Mouse (Mus musculus) urinary bladder, adult 2 months (tissue): ENCODE results near the gene Hnrnpr. TPM values are rescaled to one million over a fixed set of nuclear protein-coding genes. Genes with fewer than 3 reads are reported as not detected.

Experiments
- DNase-seq: peaks from one replicate; pipeline ENCODE4 v3.0.0; 2022; ENCODE audit warnings: low spot score
- polyA plus RNA-seq: library from polyadenylated mRNA; depleted of rRNA; stranded (reverse); fragments of >200 nt; gene quantifications from 2 replicates; pipeline ENCODE4 v1.2.3, GENCODE M21; 2012

Gene Hnrnpr
- polyA plus RNA-seq, 1 experiment, result 58.3 TPM

DNA sequence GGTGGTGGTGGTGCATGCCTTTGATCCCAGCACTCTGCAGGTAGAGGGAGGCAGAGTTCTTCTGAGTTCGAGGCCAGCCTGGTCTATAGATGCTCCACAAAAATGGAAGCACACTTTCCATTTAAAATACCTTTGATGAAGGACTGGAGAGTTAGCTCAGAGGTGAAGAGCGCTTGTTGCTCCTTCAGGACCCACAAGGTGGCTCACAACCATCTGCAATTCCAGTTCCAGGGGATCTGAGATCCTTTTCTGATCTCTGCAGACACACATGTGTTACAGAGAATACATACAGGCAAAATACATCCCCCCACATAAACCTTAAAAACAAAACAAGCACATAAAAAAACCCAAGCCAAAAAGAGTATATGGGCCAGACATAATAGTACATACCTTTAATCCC lies 2.4 kb upstream of the Hnrnpr start:
- DNase-seq, result no peak

GRCm38 (mm10) chr4:136309780-136310179 lies 962 bp upstream of the Hnrnpr start:
- no peak for DNase-seq

GRCm38 (mm10) chr4:136311042-136311999 lies 579 bp downstream of the Hnrnpr start:
- DNase-seq, result peak; percentile 72

DNA sequence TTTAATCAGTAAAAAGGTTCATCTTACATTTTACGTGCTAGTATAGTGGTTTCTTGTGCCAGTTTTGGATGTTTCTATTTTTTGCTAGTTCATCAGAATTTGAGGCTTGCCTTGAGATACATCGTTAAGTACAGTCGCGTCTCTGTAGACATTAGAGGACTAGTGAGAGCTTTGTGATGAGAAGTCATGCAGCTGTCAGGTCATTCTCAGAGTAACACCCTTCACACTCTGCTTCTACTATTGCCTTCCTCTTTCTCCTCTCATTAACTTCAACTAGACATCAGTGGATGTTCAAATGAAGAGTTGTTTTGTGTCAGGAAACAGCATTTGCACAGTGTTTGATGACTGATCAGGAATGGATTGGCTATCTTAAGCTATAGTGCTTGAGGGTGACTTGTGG lies 1.9 kb downstream of the Hnrnpr start:
- DNase-seq, result no peak

DNA sequence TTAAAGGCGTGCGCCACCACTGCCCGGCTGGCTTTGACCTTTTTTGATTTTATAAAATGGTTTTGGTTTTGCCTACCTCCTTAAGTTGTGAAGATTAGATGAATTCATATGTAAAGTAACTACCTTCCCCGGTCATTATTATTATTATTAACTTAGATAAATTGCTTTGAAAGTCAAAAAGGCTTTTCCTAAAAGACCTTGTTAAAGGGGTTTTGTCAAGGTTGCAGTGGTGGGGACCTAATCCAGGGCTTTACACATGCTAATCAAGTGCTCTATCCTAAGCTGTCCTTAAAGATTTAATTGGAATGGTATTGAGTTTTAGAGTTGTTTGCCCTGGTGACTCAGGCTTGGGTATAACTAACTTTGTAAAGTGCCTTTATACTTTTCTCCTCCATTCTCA lies 6.9 kb downstream of the Hnrnpr start:
- DNase-seq, result no peak

DNA sequence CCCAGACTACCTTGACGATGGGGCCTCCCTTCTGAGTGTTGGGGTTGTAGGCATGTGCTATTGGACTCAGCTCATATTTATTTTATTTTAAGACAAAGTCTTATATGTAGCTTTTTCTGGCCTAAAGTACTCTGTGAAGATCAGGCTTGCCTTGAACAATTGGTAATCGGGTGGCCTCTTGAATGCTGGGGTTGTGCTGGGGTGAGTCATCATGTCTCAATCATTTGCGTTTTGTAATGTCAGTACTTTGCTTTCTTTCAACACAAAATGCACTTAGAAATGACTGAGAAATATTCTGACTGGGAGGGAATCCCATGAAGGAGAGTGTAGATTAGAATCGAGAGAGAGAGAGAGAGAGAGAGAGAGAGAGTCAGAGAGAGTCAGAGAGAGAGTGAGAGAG lies 9.3 kb downstream of the Hnrnpr start:
- DNase-seq, result no peak

GRCm38 (mm10) chr4:136324226-136324625 lies 13.5 kb downstream of the Hnrnpr start:
- no peak for DNase-seq

- no peak for DNase-seq
Observed at GRCm38 (mm10) chr4:136327238-136327637, 16.5 kb downstream of the Hnrnpr start.

DNA sequence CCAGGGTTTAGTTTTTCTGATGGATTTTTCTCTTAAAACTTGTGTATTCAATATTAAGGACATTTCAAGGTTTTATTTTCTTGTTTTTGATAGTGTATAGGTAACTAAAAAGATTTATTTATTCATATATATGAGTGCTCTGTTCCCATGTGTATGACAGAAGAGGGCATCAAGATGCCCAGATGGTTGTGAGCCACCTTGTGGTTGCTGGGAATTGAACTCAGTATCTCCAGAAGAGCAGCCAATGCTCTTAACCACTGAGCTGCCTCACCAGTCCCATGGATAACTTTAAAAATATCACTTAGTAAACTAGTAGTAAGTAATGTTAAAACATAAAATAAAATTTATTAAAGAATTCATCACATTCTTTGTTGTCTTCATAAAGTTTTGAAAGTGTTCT lies 17.4 kb downstream of the Hnrnpr start:
- DNase-seq, result no peak

GRCm38 (mm10) chr4:136331709-136332108 lies 21.0 kb downstream of the Hnrnpr start:
- no peak for DNase-seq

DNA sequence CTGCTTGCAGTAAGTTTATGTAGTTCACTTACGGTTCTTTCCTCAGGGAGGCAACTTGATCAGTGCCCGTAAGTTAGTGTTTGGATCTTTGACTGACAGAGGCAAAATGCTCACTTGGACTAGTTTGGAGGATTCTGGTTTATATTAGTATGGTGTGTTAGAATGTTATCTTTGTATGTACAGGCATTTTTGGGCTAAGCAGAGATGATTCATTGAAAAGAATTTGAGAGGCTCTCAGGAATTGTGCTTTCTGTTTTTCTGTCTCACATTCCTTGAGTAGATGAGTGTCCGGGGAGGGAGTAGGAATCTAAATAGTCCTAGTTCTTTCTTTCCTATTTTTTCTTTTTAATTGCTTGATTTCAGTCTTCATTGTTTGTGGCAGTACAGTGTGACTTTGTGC lies 22.4 kb downstream of the Hnrnpr start:
- no peak for DNase-seq

GRCm38 (mm10) chr4:136335065-136335464 lies 24.3 kb downstream of the Hnrnpr start:
- DNase-seq, result no peak

DNA sequence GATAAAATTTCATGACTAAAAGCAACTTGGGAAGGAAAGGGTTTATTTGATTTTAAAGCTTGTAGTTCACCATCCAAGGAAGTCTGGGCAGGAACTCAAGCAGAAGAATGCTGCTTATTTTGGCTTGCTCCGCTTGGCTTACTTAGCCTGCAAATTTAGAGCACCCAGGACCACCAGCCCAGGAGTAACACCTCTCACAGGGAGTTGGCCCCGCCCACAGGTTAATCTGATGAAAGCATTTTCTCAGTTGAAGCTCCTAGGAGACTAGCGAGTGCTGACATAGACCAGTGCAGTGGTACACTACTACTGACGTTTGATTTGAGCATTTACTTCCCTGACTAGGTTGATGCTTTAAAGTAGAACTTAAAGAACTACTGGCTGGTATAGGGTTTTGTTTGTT lies 26.4 kb downstream of the Hnrnpr start:
- DNase-seq, result no peak

GRCm38 (mm10) chr4:136349616-136350015 lies 38.9 kb downstream of the Hnrnpr start:
- no peak for DNase-seq

GRCm38 (mm10) chr4:136357026-136357425 lies 46.3 kb downstream of the Hnrnpr start:
- no peak for DNase-seq

GRCm38 (mm10) chr4:136357429-136357828 lies 46.7 kb downstream of the Hnrnpr start:
- no peak for DNase-seq

- no peak for DNase-seq
Observed at GRCm38 (mm10) chr4:136367856-136368255, 57.1 kb downstream of the Hnrnpr start.

DNA sequence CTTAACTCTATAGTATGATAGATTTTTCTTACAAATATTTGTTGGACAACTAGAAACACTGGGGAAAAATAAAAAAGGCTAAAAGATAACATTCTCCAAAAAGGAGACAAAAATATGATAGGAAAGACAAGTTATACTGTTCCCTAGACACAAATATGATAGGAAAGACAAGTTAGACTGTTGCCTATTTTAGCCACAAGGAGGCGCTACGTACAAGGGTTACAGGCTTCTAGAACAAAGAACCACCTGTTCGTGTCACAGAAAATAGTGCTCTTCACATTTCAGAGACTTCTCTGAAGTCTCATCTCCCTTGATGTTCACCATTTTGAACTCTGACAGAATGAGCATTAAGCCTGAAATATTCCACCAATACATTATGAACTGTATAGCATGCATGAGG lies 59.0 kb downstream of the Hnrnpr start:
- no peak for DNase-seq

- DNase-seq, result no peak
Observed at GRCm38 (mm10) chr4:136373494-136374181, 62.9 kb downstream of the Hnrnpr start.

DNA sequence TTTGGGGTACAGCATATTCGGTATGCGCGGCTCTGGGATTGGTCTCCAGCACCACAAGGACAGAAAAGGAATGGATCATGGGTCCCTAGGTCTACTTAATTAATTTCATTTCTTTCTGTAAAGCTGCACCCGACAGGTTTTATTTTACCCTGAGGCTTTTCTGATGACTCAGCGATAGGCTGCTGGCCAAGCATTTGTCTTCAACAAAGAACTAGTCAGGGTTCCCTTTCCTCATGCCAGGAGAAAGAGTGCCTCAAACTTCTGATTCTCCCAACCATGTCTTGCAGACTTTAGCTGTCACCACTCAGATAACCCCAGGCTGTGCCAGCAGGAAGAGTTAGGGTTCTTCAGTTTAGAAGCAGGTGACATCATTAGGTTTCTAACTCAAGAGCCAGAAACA lies 66.3 kb downstream of the Hnrnpr start:
- no peak for DNase-seq

DNA sequence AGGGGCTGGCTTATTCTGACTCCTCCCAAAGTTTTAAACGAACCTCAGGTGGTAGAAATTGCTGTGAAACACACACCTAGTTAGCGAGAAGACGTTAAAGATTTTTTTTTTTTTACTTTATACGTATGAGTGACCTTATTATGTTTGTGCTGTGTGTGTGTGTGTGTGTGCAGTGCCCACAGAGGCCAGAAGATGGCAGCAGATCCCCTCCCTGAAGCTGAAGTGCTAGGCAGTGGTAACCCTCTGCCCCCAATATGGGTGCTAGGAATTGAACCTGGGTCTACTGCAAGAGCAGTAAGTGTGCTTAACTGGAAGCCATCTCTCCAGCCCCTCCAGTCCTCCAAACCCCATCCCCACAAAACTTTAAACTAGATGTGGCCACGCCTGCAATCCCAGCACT lies 72.3 kb downstream of the Hnrnpr start:
- no peak for DNase-seq

DNA sequence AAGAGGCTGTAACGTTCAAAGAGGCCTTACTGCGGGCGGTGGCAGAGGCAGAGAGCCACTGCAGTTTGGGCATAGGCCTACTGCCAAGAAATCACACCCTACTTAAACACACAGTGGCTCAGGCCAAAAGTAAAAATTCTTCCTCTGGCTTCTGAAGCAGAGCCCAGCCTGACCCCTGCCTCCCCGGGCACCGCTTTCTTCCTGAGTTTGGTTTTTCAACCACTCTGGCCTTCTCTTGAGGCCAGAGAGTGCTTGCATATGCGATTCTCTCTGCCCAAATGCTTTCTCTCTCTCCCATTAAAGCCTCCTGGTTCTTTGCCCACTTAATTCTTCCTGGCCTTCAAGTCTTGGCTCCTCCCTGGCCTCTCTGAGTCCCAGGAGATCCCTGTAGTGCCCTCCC lies 73.1 kb downstream of the Hnrnpr start:
- DNase-seq, result no peak

DNA sequence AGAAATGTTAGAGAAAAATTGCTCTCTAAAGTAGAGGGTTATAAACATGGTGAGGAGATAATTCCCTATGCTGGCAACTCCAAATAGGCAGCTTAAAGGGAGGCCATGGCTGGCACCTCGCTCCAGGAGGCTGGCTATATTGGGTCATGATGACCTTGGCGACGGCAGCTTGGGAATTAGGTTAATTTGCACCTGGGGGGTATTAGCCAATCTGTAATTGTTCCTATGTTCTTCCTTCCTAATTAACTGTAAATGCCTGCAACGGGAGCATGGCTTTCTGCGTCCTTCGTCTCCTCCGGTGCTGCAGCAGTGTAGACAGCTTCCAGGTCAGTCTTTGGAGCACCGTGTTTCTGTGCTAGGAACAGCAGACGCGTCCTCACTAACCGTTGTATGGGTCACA lies 76.5 kb downstream of the Hnrnpr start:
- DNase-seq, result no peak
